Comparison of ENCODE assay signal across 8 mouse cellular contexts in genomic region chr8:110941453-110941948, GRCm38 (mm10). TPM values are rescaled to one million over a fixed set of nuclear protein-coding genes. Genes with fewer than 3 reads are reported as not detected.
DNase-seq lines count a peak whose midpoint lies in the region; ATAC-seq and TF ChIP-seq lines count a peak whose summit lies in the region.

No protein-coding gene starts in this region.

- TF ChIP-seq EP300 in liver, postnatal 0 days (IDR thresholded peaks at IDR 0.05; ENCODE audit: low read depth) = no peak

- ATAC-seq in G1E (ENCODE audit: extremely low read depth, insufficient number of reproducible peaks, low FRiP score, poor library complexity, severe bottlenecking) = peak; percentile 32; the same call in 1 of the 2 replicates
- ATAC-seq in embryonic facial prominence, embryonic 15.5 days (ENCODE audit: insufficient number of reproducible peaks, low FRiP score, low TSS enrichment, low read depth) = peak; percentile 22; the same call in 1 of the 2 replicates
- peak; percentile 20; the same call in 1 of the 2 replicates for ATAC-seq in liver, postnatal 0 days
- ATAC-seq in CD4-positive, CD25-positive, alpha-beta regulatory T cell, adult 4 months = no peak

- 50% methylated on average over 10 of the region's 10 CpGs for WGBS in embryonic facial prominence, embryonic 15.5 days
- WGBS in liver, postnatal 0 days (ENCODE audit: insufficient replicate concordance) = 72% methylated on average over 10 of the region's 10 CpGs

- DNase-seq in G1E (ENCODE audit: low spot score) = peak; percentile 53
- peak; percentile 41 to 50 for DNase-seq in adrenal gland, adult 18-20 months (ENCODE audit: low spot score in 2 of 2)
- DNase-seq in heart, postnatal 36 days = peak; percentile 78 to 83
- no peak for DNase-seq in liver, postnatal 0 days
- DNase-seq in testis, postnatal 10 days (ENCODE audit: low spot score) = peak; percentile 67
- DNase-seq in right cerebral cortex, postnatal 36 days (ENCODE audit: low spot score in 2 of 2) = no peak

- H3K4me2 ChIP-seq in embryonic facial prominence, embryonic 15.5 days (replicated peaks) = no peak overlapping the region
- no peak overlapping the region for H3K4me2 ChIP-seq in liver, postnatal 0 days (ENCODE audit: low read depth, low read length)

- H3K4me3 ChIP-seq in G1E (ENCODE audit: low read depth, low read length) = peak overlapping the region; percentile 46; the same call in 1 of the 2 replicates
- no peak overlapping the region for H3K4me3 ChIP-seq in embryonic facial prominence, embryonic 15.5 days (replicated peaks)
- H3K4me3 ChIP-seq in liver, postnatal 0 days (ENCODE audit: low read depth, low read length) = no peak overlapping the region

- no peaks in the 10 kb centered on the region for H3K27me3 ChIP-seq in G1E (ENCODE audit: insufficient read depth, low read length)
- no peaks in the 10 kb centered on the region for H3K27me3 ChIP-seq in embryonic facial prominence, embryonic 15.5 days
- no peaks in the 10 kb centered on the region for H3K27me3 ChIP-seq in liver, postnatal 0 days (ENCODE audit: insufficient read depth, low read length)

- H3K27ac ChIP-seq in embryonic facial prominence, embryonic 15.5 days (replicated peaks) = peak overlapping the region; percentile 82
- H3K27ac ChIP-seq in liver, postnatal 0 days (ENCODE audit: low read depth) = peak overlapping the region; percentile 44; the same call in 1 of the 2 replicates

- no peaks in the 10 kb centered on the region for H3K9me3 ChIP-seq in G1E (replicated peaks)
- H3K9me3 ChIP-seq in embryonic facial prominence, embryonic 15.5 days (replicated peaks) = no peaks in the 10 kb centered on the region
- H3K9me3 ChIP-seq in liver, postnatal 0 days (ENCODE audit: low read length) = no peaks in the 10 kb centered on the region

- no peak overlapping the region for H3K9ac ChIP-seq in embryonic facial prominence, embryonic 15.5 days
- no peak overlapping the region for H3K9ac ChIP-seq in liver, postnatal 0 days (replicated peaks)

- H3K36me3 ChIP-seq in G1E (replicated peaks) = peaks cover 84% of the 10 kb centered on the region
- H3K36me3 ChIP-seq in embryonic facial prominence, embryonic 15.5 days = no peaks in the 10 kb centered on the region
- 0 out of 2 replicates have a peak, but pooled peaks cover 3% of the 10 kb centered on the region for H3K36me3 ChIP-seq in liver, postnatal 0 days (replicated peaks; ENCODE audit: insufficient read depth, low read length)

- H3K4me1 ChIP-seq in G1E (ENCODE audit: insufficient read depth, low read depth, low read length) = peaks cover 94% of the 10 kb centered on the region
- H3K4me1 ChIP-seq in embryonic facial prominence, embryonic 15.5 days = peaks cover 23% of the 10 kb centered on the region
- H3K4me1 ChIP-seq in liver, postnatal 0 days (ENCODE audit: insufficient read depth) = peaks cover 22% of the 10 kb centered on the region

- intact Hi-C loops in heart, postnatal 36 days (cut with DNase I) = no loop called here

- TF ChIP-seq CTCF in G1E (IDR thresholded peaks at IDR 0.05; ENCODE audit: low read depth, low read length) = no peak
- TF ChIP-seq CTCF in liver, postnatal 0 days (IDR thresholded peaks at IDR 0.05; ENCODE audit: low read depth) = no peak

RNA-seq across cellular contexts. Expression of gene St3gal2, which starts 21.8 kb away (rescaled TPM):
- total RNA-seq in G1E (2014; fragmentation: Nextera tagmentation) = 94.4 and 95.8 TPM in 2 replicates
- total RNA-seq in G1E (2017) = 22.8 and 23.1 TPM in 2 replicates
- polyA plus RNA-seq in G1E (2012) = 115 and 124 TPM in 2 replicates
- total RNA-seq in adrenal gland, adult 18-20 months (2021) = 10 to 100 TPM; 16.0 to 18.1 TPM
- polyA plus RNA-seq in embryonic facial prominence, embryonic 15.5 days (2015; fragmentation: Nextera tagmentation; extraction: Ambion mirVana) = 32.6 and 34.8 TPM in 2 replicates
- total RNA-seq in heart, postnatal 36 days (2021) = 10 to 100 TPM; 27.5 to 28.3 TPM
- polyA plus RNA-seq in liver, postnatal 0 days (2015; fragmentation: Nextera tagmentation; extraction: Ambion mirVana) = 8.1 and 10.1 TPM in 2 replicates
- polyA plus RNA-seq in CD4-positive, CD25-positive, alpha-beta regulatory T cell, adult 4 months (2017; shearing (Covaris generic)) = 10 to 100 TPM in 1 of 2 experiments, 1 to 10 TPM in 1; 7.5 to 12.4 TPM

RNA-seq across cellular contexts. Expression of gene Fuk, which starts 39.2 kb away (rescaled TPM):
- total RNA-seq in G1E (2014; fragmentation: Nextera tagmentation) = 6.8 and 7.1 TPM in 2 replicates
- total RNA-seq in G1E (2017) = 8.9 and 9.8 TPM in 2 replicates
- polyA plus RNA-seq in G1E (2012) = 15.6 and 17.5 TPM in 2 replicates
- total RNA-seq in adrenal gland, adult 18-20 months (2021) = 1 to 10 TPM; 8.3 to 8.7 TPM
- polyA plus RNA-seq in embryonic facial prominence, embryonic 15.5 days (2015; fragmentation: Nextera tagmentation; extraction: Ambion mirVana) = 11.2 and 11.7 TPM in 2 replicates
- 1 to 10 TPM; 4.1 to 4.7 TPM for total RNA-seq in heart, postnatal 36 days (2021)
- polyA plus RNA-seq in liver, postnatal 0 days (2015; fragmentation: Nextera tagmentation; extraction: Ambion mirVana) = 1.9 and 2.2 TPM in 2 replicates
- 1 to 10 TPM; 1.3 to 2.4 TPM for polyA plus RNA-seq in CD4-positive, CD25-positive, alpha-beta regulatory T cell, adult 4 months (2017; shearing (Covaris generic))

RNA-seq across cellular contexts. Expression of gene Ddx19a, which starts 56.1 kb away (rescaled TPM):
- total RNA-seq in G1E (2014; fragmentation: Nextera tagmentation) (205 and 207 TPM in 2 replicates), G1E (2017) (38.2 and 45.1 TPM in 2 replicates)
- polyA plus RNA-seq in G1E (2012) = 60.3 and 81.1 TPM in 2 replicates
- total RNA-seq in adrenal gland, adult 18-20 months (2021) = 10 to 100 TPM; 37.2 to 37.3 TPM
- 13.7 and 15.7 TPM in 2 replicates for polyA plus RNA-seq in embryonic facial prominence, embryonic 15.5 days (2015; fragmentation: Nextera tagmentation; extraction: Ambion mirVana)
- 10 to 100 TPM; 34.2 to 35.4 TPM for total RNA-seq in heart, postnatal 36 days (2021)
- polyA plus RNA-seq in liver, postnatal 0 days (2015; fragmentation: Nextera tagmentation; extraction: Ambion mirVana) = 6.9 and 7.0 TPM in 2 replicates
- polyA plus RNA-seq in CD4-positive, CD25-positive, alpha-beta regulatory T cell, adult 4 months (2017; shearing (Covaris generic)) = 10 to 100 TPM; 13.8 to 13.9 TPM

Comparison
In these comparisons a context has a peak if more than half of its experiments do, and no peak if none do; other contexts are left out.
1. DNase-seq: peak in G1E (single experiment), adrenal gland, adult 18-20 months (2 of 2), heart, postnatal 36 days (2 of 2) and testis, postnatal 10 days (single experiment); none in liver, postnatal 0 days (single experiment) and right cerebral cortex, postnatal 36 days (0 of 2).